Mouse (Mus musculus) ovary, postnatal 36 days (tissue): ENCODE measurements around the gene Upk3a.

Experiments
- DNase-seq: peaks from one replicate; pipeline ENCODE4 v3.0.0; 2022; ENCODE audit warnings: low spot score, mixed read lengths

Upk3a gene

GRCm38 (mm10) chr15:85054098-85054497 lies 37.2 kb downstream of the Upk3a start:
- DNase-seq: no peak

GRCm38 (mm10) chr15:85055186-85055585 lies 38.2 kb downstream of the Upk3a start:
- no peak for DNase-seq

GRCm38 (mm10) chr15:85063421-85063820 lies 46.5 kb downstream of the Upk3a start:
- DNase-seq: no peak

- no peak for DNase-seq
Measured at GRCm38 (mm10) chr15:85070561-85070960, 53.6 kb downstream of the Upk3a start.
